Mouse (Mus musculus): Measurements from ENCODE around the gene Csf3r. TPM values are rescaled to one million over a fixed set of nuclear protein-coding genes. Genes with fewer than 3 reads are reported as not detected.

The Csf3r gene
- total and polyA plus RNA-seq, 3 experiments, result not detected

DNA sequence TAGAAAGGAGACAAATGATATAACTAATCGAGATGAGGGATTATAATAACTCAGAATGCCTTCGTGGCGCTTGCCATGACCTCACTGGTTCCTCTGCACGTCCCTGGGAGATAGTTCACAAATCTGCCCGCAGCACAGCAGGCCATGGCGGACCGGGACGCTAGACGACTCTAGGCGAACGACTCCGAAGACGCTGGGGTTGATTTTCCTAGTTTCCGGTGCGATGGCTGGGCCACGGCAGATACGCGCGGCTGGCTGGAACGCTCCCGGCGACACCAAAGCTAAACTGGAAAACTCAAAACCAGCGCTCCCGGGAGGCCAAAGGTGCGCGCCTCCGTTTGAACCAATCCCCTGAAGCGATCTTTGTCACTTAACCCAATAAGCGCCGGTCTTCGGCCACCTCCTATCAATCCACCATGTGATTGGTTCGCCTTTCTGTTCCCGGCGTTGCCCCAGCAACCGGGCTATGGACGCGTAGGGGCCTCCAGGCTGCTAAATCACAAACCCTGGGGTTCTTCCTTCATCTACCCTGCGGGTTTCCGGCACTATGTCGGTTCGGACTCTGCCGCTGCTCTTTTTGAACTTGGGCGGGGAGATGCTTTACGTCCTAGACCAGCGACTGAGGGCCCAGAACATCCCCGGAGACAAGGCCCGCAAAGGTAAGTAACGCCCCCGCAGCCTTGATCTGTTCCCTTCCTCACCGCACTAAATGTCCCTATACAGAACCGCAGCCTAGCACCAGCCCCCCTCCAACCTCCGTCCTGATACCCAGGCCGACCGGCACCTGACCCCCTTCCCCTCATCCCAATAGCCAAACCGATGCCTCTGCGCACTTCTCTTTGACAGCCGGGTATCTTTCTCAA lies 34.0 kb downstream of the Csf3r start, which contains the start of gene Oscp1 (continued):
- TF ChIP-seq ZC3H11A (IDR thresholded peaks at IDR 0.05; ENCODE audit: low read depth, low read length), result no peak
- no peak for TF ChIP-seq CHD1 (IDR thresholded peaks at IDR 0.05; ENCODE audit: low read depth, low read length)
- TF ChIP-seq ELF1 (IDR thresholded peaks at IDR 0.05; ENCODE audit: low read depth, low read length), result peak; percentile 40; the same call in 1 of the 2 replicates
- TF ChIP-seq RAD21 (IDR thresholded peaks at IDR 0.05; ENCODE audit: low read depth, low read length), result no peak
- peak; percentile 96 for TF ChIP-seq E2F4 (IDR thresholded peaks at IDR 0.05; ENCODE audit: insufficient replicate concordance, low read depth, low read length)
- peak; percentile 82 for TF ChIP-seq HCFC1 (IDR thresholded peaks at IDR 0.05; ENCODE audit: low read depth, low read length)
- peak; percentile 74 for TF ChIP-seq POLR2A (IDR thresholded peaks at IDR 0.05; ENCODE audit: low read depth, low read length)
- peak; percentile 79; the same call in 1 of the 2 replicates for TF ChIP-seq KAT2A (IDR thresholded peaks at IDR 0.05; ENCODE audit: insufficient replicate concordance, low read length)
- TF ChIP-seq CHD2 (IDR thresholded peaks at IDR 0.05; ENCODE audit: low read length), result peak; percentile 95
- no peak for TF ChIP-seq MEF2A (IDR thresholded peaks at IDR 0.05; ENCODE audit: borderline replicate concordance, low read depth, low read length)
- peak; percentile 49 for TF ChIP-seq IRF4 (IDR thresholded peaks at IDR 0.05; ENCODE audit: low read depth, low read length)

GRCm38 (mm10) chr4:126058997-126059362 lies 34.6 kb downstream of the Csf3r start:
- Histone ChIP-seq H3K4me3 (replicated peaks in 1 of 3; ENCODE audit: low read depth in 2 of 3, low read length in 2 of 3, poor library complexity in 1 of 3) (peak overlapping the region; percentile 62 to 80 (median 77)), H3K9ac (ENCODE audit: insufficient read depth, low read depth) (peak overlapping the region; percentile 64; the same call in 1 of the 2 replicates), H3K9me3 (replicated peaks; ENCODE audit: low read length) (no peaks in the 10 kb centered on the region), H3K27ac (ENCODE audit: insufficient read depth, low read depth) (no peak overlapping the region), H3K4me2 (ENCODE audit: insufficient read depth, low read depth, poor library complexity, severe bottlenecking) (peak overlapping the region; percentile 74), H3K36me3 (replicated peaks in 1 of 2; ENCODE audit: control insufficient read depth in 1 of 2, insufficient read depth in 1 of 2, low read length in 1 of 2) (peaks cover 15 to 25% of the 10 kb centered on the region in 2 experiments), H3K4me1 (ENCODE audit: control insufficient read depth in 1 of 2, insufficient read depth in 2 of 2) (peaks cover 2 to 19% of the 10 kb centered on the region in 2 experiments; a peak in 3 of 4 replicates), H3K79me2 (replicated peaks; ENCODE audit: control insufficient read depth, extremely low read depth, insufficient read depth, poor library complexity, severe bottlenecking) (no peaks in the 10 kb centered on the region), H3K27me3 (replicated peaks) (no peaks in the 10 kb centered on the region)
- dilution Hi-C loops (cut with MboI; ENCODE audit: extremely low pct_ligation_motif_present, extremely low pct_unique_long_range_greater_than_20kb, low sequenced_read_pairs) (no loop called here), in situ Hi-C loops (cut with MboI; ENCODE audit: low pct_ligation_motif_present, low pct_unique_long_range_greater_than_20kb, low sequenced_read_pairs) (no loop called here)
- DNase-seq (ENCODE audit: extremely low read depth), result no peak
- TF ChIP-seq CTCF (conservative IDR thresholded peaks at IDR 0.05 in 1 of 2, IDR thresholded peaks at IDR 0.05 in 1 of 2; ENCODE audit: low read depth in 2 of 2, low read length in 2 of 2), result no peak
- TF ChIP-seq TBP (conservative IDR thresholded peaks at IDR 0.05; ENCODE audit: low read depth, low read length), result no peak
- no peak for TF ChIP-seq MAZ (IDR thresholded peaks at IDR 0.05; ENCODE audit: low read depth, low read length)
- no peak for TF ChIP-seq UBTF (IDR thresholded peaks at IDR 0.05; ENCODE audit: low read depth, low read length)
- no peak for TF ChIP-seq IRF4 (IDR thresholded peaks at IDR 0.05; ENCODE audit: low read depth, low read length)
- TF ChIP-seq CHD1 (IDR thresholded peaks at IDR 0.05; ENCODE audit: low read depth, low read length), result no peak

DNA sequence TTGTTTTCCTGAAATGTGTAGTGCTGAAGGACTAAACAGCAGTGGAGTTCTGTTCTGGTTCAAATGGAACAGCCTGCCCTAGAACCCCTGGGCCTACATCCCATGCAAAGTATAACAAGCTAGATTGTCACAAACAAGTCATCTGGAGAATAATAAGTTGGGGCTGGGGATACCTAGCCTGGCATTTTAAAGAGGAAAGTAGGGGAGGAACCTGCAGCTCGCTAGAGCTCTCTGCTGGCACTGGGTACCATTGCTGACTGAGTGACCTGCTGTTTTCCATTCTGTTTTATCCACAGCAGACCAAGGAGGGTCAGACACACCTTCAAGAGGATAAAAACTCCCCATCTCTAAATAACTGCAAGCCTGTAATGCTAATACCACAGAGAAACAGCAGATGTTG lies 38.5 kb downstream of the Csf3r start:
- in situ Hi-C loops (cut with MboI; ENCODE audit: low pct_ligation_motif_present, low pct_unique_long_range_greater_than_20kb, low sequenced_read_pairs), result no loop called here

More for the DNA sequence above, 38.5 kb downstream of the Csf3r start:
- Histone ChIP-seq H3K27ac (ENCODE audit: insufficient read depth, low read depth) (no peak overlapping the region), H3K4me2 (ENCODE audit: insufficient read depth, low read depth, poor library complexity, severe bottlenecking) (no peak overlapping the region), H3K27me3 (replicated peaks) (no peaks in the 10 kb centered on the region), H3K9me3 (replicated peaks; ENCODE audit: low read length) (no peaks in the 10 kb centered on the region), H3K79me2 (replicated peaks; ENCODE audit: control insufficient read depth, extremely low read depth, insufficient read depth, poor library complexity, severe bottlenecking) (no peaks in the 10 kb centered on the region), H3K9ac (ENCODE audit: insufficient read depth, low read depth) (no peak overlapping the region), H3K4me1 (ENCODE audit: control insufficient read depth in 1 of 2, insufficient read depth in 2 of 2) (peaks cover 4 to 12% of the 10 kb centered on the region in 2 experiments; a peak in 3 of 4 replicates), H3K36me3 (replicated peaks in 1 of 2; ENCODE audit: control insufficient read depth in 1 of 2, insufficient read depth in 1 of 2, low read length in 1 of 2) (no peaks in the 10 kb centered on the region), H3K4me3 (replicated peaks in 1 of 3; ENCODE audit: low read depth in 2 of 3, low read length in 2 of 3, poor library complexity in 1 of 3) (no peak overlapping the region)
- no peak for DNase-seq (ENCODE audit: extremely low read depth)
- dilution Hi-C loops (cut with MboI; ENCODE audit: extremely low pct_ligation_motif_present, extremely low pct_unique_long_range_greater_than_20kb, low sequenced_read_pairs), result no loop called here
- TF ChIP-seq JUN (IDR thresholded peaks at IDR 0.05; ENCODE audit: insufficient read depth, low read depth, low read length) (no peak), RAD21 (IDR thresholded peaks at IDR 0.05; ENCODE audit: low read depth, low read length) (no peak)
